Mouse (Mus musculus) CH12.LX (cell line): ENCODE measurements around the gene Dtnb.

Experiments used
- CTCF ChIP-seq, 2 experiments: IDR thresholded peaks in 1 of 2; conservative IDR thresholded peaks in 1 of 2; 2 replicates each; pipeline ENCODE4 v1.5.1; 2011 to 2012; ENCODE audit warnings: low read depth in 2 of 2, low read length in 2 of 2, improper control_type of control experiment in 1 of 2, inconsistent platforms in 1 of 2, mild to moderate bottlenecking in 1 of 2, moderate library complexity in 1 of 2
- EP300 ChIP-seq: IDR thresholded peaks from 2 replicates; pipeline ENCODE4 v1.6.1; 2011; ENCODE audit warnings: low read length, improper control_type of control experiment
- POLR2A ChIP-seq: IDR thresholded peaks from 2 replicates; pipeline ENCODE4 v1.6.1; 2011; ENCODE audit warnings: low read depth, mild to moderate bottlenecking, improper control_type of control experiment, low read length
- RCOR1 ChIP-seq: conservative IDR thresholded peaks from 2 replicates; pipeline ENCODE4 v1.6.1; 2012; ENCODE audit warnings: low read depth, mild to moderate bottlenecking, inconsistent platforms, low read length, improper control_type of control experiment

- no peak for TF ChIP-seq CTCF (conservative IDR thresholded peaks at IDR 0.05 in 1 of 2, IDR thresholded peaks at IDR 0.05 in 1 of 2; ENCODE audit: low read depth in 2 of 2, low read length in 2 of 2)
- no peak for TF ChIP-seq EP300
- no peak for TF ChIP-seq POLR2A
- TF ChIP-seq RCOR1, result no peak
These were observed 219.1 kb downstream of the Dtnb start for GRCm38 (mm10) chr12:3791257-3791656.
